Mouse (Mus musculus): ENCODE results near the gene Fam168b. TPM values are rescaled to one million over a fixed set of nuclear protein-coding genes. Genes with fewer than 3 reads are reported as not detected.
A peak's percentile ranks its signal among the peaks of the same experiment; 100 is the strongest.

Fam168b gene
- total RNA-seq, 4 experiments from 2014 or later, result 33.7 to 45.7 (median 38.6) TPM

GRCm38 (mm10) chr1:34851562-34851961 is 8.7 kb upstream of the Fam168b start:
- DNase-seq (ENCODE audit: low spot score), result no peak

GRCm38 (mm10) chr1:34850343-34851136 is 7.7 kb upstream of the Fam168b start:
- DNase-seq (ENCODE audit: low spot score), result no peak

GRCm38 (mm10) chr1:34849745-34850342 is 7.0 kb upstream of the Fam168b start, which contains the start of gene Plekhb2:
Gene Plekhb2, plus strand, starts transcription at chr1:34849976.
- DNase-seq (ENCODE audit: low spot score), result peak; percentile 88

- DNase-seq (ENCODE audit: low spot score), result no peak
Observed at GRCm38 (mm10) chr1:34847070-34847469, 4.2 kb upstream of the Fam168b start.

GRCm38 (mm10) chr1:34842389-34842861 is 440 bp downstream of the Fam168b start:
- no peak for DNase-seq (ENCODE audit: low spot score)

GRCm38 (mm10) chr1:34841709-34842388 is 1.0 kb downstream of the Fam168b start:
- no peak for DNase-seq (ENCODE audit: low spot score)

GRCm38 (mm10) chr1:34839241-34839640 is 3.6 kb downstream of the Fam168b start:
- DNase-seq (ENCODE audit: low spot score), result no peak

GRCm38 (mm10) chr1:34837951-34838689 is 4.7 kb downstream of the Fam168b start:
- DNase-seq (ENCODE audit: low spot score), result no peak

- DNase-seq (ENCODE audit: low spot score), result no peak
Observed at GRCm38 (mm10) chr1:34834904-34835303, 8.0 kb downstream of the Fam168b start.

GRCm38 (mm10) chr1:34831381-34831780 is 11.5 kb downstream of the Fam168b start:
- no peak for DNase-seq (ENCODE audit: low spot score)

- DNase-seq (ENCODE audit: low spot score), result no peak
Observed at GRCm38 (mm10) chr1:34830934-34831333, 11.9 kb downstream of the Fam168b start.

- no peak for DNase-seq (ENCODE audit: low spot score)
Observed at GRCm38 (mm10) chr1:34828528-34829294, 14.2 kb downstream of the Fam168b start.

- DNase-seq (ENCODE audit: low spot score), result no peak
Observed at GRCm38 (mm10) chr1:34827900-34828299, 15.0 kb downstream of the Fam168b start.

- no peak for DNase-seq (ENCODE audit: low spot score)
Observed at GRCm38 (mm10) chr1:34825909-34826308, 17.0 kb downstream of the Fam168b start.

GRCm38 (mm10) chr1:34824208-34824607 is 18.7 kb downstream of the Fam168b start:
- DNase-seq (ENCODE audit: low spot score), result no peak

- no peak for DNase-seq (ENCODE audit: low spot score)
Observed at GRCm38 (mm10) chr1:34823353-34823752, 19.5 kb downstream of the Fam168b start.

GRCm38 (mm10) chr1:34822746-34823145 is 20.1 kb downstream of the Fam168b start:
- no peak for DNase-seq (ENCODE audit: low spot score)

- no peak for DNase-seq (ENCODE audit: low spot score)
Observed at GRCm38 (mm10) chr1:34822003-34822402, 20.9 kb downstream of the Fam168b start.

GRCm38 (mm10) chr1:34821411-34821810 is 21.5 kb downstream of the Fam168b start:
- no peak for DNase-seq (ENCODE audit: low spot score)

GRCm38 (mm10) chr1:34819225-34819910 is 23.5 kb downstream of the Fam168b start:
- DNase-seq (ENCODE audit: low spot score), result no peak

Data from heart, adult 8-10 months (tissue).